Mouse (Mus musculus) stomach, postnatal 0 days (tissue): ENCODE measurements around the gene Cxcr4.

Source experiments
- CTCF ChIP-seq: IDR thresholded peaks from 2 replicates; pipeline ENCODE4 v1.5.1; 2016; ENCODE audit warnings: antibody characterized with exemption, low read depth, mild to moderate bottlenecking, moderate library complexity
- EP300 ChIP-seq: optimal IDR thresholded peaks from 2 replicates; pipeline ENCODE3; 2016; ENCODE audit warnings: antibody characterized with exemption

GRCm38 (mm10) chr1:128548220-128548998, 43.7 kb downstream of the Cxcr4 start:
- no peak for TF ChIP-seq CTCF
- TF ChIP-seq EP300, result no peak
